40 mouse cellular contexts compared by ENCODE assay signal in genomic region chr6:88207403-88208033, GRCm38 (mm10). TPM values are rescaled to one million over a fixed set of nuclear protein-coding genes. Genes with fewer than 3 reads are reported as not detected.
"Had no signal": no experiment of that assay in that cellular context is flagged by ENCODE, and none has a peak within 500 bp of the region (broad histone marks: within the 10 kb centered on the region; RNA-seq: fewer than 3 reads in every experiment).

No protein-coding gene starts in this region.

- ATAC-seq: hindbrain, embryonic 16.5 days; inflammation-experienced regulatory T-cells, adult 6 months; intestine, embryonic 15.5 days; intestine, postnatal 0 days; liver, embryonic 12.5 days had no signal

- H3K9ac ChIP-seq: heart, embryonic 12.5 days; hindbrain, embryonic 12.5 days; hindbrain, embryonic 14.5 days; intestine, embryonic 15.5 days; limb, embryonic 13.5 days; limb, embryonic 15.5 days; liver, embryonic 12.5 days had no signal

- H3K36me3 ChIP-seq: hindbrain, embryonic 10.5 days; hindbrain, embryonic 12.5 days; intestine, embryonic 15.5 days; limb, embryonic 13.5 days; limb, embryonic 15.5 days had no signal

- H3K4me3 ChIP-seq: gastrocnemius, adult 2 months; heart, embryonic 10.5 days; heart, embryonic 12.5 days; hindbrain, embryonic 10.5 days; hindbrain, embryonic 12.5 days; intestine, embryonic 15.5 days; layer of hippocampus, adult 2 months; left cerebral cortex, adult 2 months; limb, embryonic 13.5 days; limb, embryonic 15.5 days; liver, embryonic 12.5 days had no signal

- H3K4me2 ChIP-seq: heart, embryonic 12.5 days; hindbrain, embryonic 12.5 days; hindbrain, embryonic 14.5 days; intestine, embryonic 15.5 days; limb, embryonic 13.5 days; limb, embryonic 15.5 days; liver, embryonic 12.5 days had no signal

- DNase-seq: gastrocnemius, adult 2 months; gastrocnemius, postnatal 10 days; gastrocnemius, postnatal 25 days; heart, adult 18-20 months; heart, postnatal 10 days; heart, postnatal 4 days; kidney, adult 18-20 months; kidney, adult 8-10 months; kidney, postnatal 10 days; kidney, postnatal 25 days; kidney, postnatal 4 days; left cerebral cortex, postnatal 4 days had no signal

- H3K9me3 ChIP-seq: heart, embryonic 10.5 days; heart, embryonic 12.5 days; hindbrain, embryonic 10.5 days; hindbrain, embryonic 12.5 days; intestine, embryonic 15.5 days; limb, embryonic 13.5 days; limb, embryonic 15.5 days; liver, embryonic 12.5 days had no signal

- H3K27ac ChIP-seq: gastrocnemius, adult 2 months; heart, embryonic 10.5 days; hindbrain, embryonic 10.5 days; hindbrain, embryonic 12.5 days; hindbrain, embryonic 14.5 days; intestine, embryonic 15.5 days; layer of hippocampus, adult 2 months; left cerebral cortex, adult 2 months; limb, embryonic 13.5 days; limb, embryonic 15.5 days; liver, embryonic 12.5 days had no signal

RNA-seq across cellular contexts. Expression of gene Gata2, which starts 13.8 kb away (rescaled TPM):
- polyA plus RNA-seq: inflammation-experienced regulatory T-cells, adult 6 months had no signal

RNA-seq across cellular contexts. Expression of gene Dnajb8, which starts 14.6 kb away (rescaled TPM):
- total RNA-seq: gastrocnemius, adult 2 months; gastrocnemius, postnatal 10 days; gastrocnemius, postnatal 25 days; gastrocnemius, postnatal 4 days; granulocyte monocyte progenitor cell, adult 5-6 weeks; heart, adult 18-20 months; heart, adult 8-10 months; heart, postnatal 10 days; heart, postnatal 25 days; heart, postnatal 4 days; layer of hippocampus, adult 2 months; layer of hippocampus, postnatal 10 days; layer of hippocampus, postnatal 25 days; left cerebral cortex, adult 2 months; left cerebral cortex, postnatal 10 days; left cerebral cortex, postnatal 25 days; left cerebral cortex, postnatal 4 days; liver, adult 2 months had no signal
- polyA plus RNA-seq: heart, embryonic 10.5 days; heart, embryonic 12.5 days; heart, embryonic 14.5 days; heart, embryonic 16.5 days; hindbrain, embryonic 10.5 days; hindbrain, embryonic 12.5 days; hindbrain, embryonic 14.5 days; hindbrain, embryonic 16.5 days; inflammation-experienced regulatory T-cells, adult 6 months; intestine, embryonic 15.5 days; intestine, postnatal 0 days; kidney, embryonic 14.5 days; kidney, embryonic 16.5 days; limb, embryonic 11.5 days; limb, embryonic 13.5 days; limb, embryonic 15.5 days; liver, adult 2 months; liver, embryonic 12.5 days had no signal
